Mouse (Mus musculus): ENCODE data around the gene G0s2. TPM values are rescaled to one million over a fixed set of nuclear protein-coding genes. Genes with fewer than 3 reads are reported as not detected.

G0s2 gene
- not detected in 2 replicates for total RNA-seq (2012; rRNA removed)
- total RNA-seq (2014; rRNA removed), result not detected in 2 replicates
- not detected in 2 replicates for polyA plus RNA-seq (2012; ENCODE audit: insufficient read length, low read depth)

DNA sequence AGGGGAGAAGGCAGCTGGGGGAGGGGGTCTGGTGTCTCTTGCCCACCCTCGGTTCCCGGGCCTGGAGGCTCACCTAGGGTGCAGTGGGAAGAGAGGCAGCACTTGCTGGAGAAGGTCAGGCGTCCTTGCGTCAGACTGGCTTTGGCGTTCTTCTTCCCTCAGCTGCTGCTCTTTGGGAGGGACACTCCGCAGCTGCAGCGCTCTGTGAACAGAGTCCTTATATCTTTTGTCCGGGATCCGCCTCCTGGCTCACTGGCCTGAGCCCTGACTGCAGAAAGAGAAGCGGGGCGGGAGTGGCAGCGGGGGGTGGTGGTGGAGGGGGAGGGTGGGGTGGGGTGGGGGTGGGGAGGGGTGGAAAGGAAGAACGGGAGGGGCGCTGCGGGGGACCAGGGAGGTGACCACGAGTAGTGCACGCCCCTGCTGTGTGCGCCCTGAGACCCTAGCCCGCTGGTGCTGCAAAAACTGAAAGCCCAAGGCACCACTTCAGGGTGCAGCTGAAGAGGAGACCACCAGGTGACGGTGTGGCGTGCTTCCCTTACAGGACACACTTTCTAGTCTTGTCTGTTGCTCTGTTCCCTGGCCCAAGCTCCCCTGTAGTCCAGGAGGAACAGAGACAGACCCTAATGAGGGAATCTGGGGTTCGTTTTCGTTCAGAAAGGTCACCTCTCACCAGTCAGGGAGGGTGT lies at the start of gene G0s2:
TSS of gene G0s2 (minus strand) at position 302 of the 686 bp plus-strand sequence.
- no peak for TF ChIP-seq HCFC1 (IDR thresholded peaks at IDR 0.05; ENCODE audit: low read depth, low read length)
- no peak for TF ChIP-seq ZC3H11A (IDR thresholded peaks at IDR 0.05; ENCODE audit: low read depth, low read length)
- no peak for TF ChIP-seq POLR2A (IDR thresholded peaks at IDR 0.05; ENCODE audit: low read depth, low read length)
- TF ChIP-seq ETS1 (conservative IDR thresholded peaks at IDR 0.05; ENCODE audit: low read depth, low read length), result no peak
- TF ChIP-seq ZKSCAN1 (IDR thresholded peaks at IDR 0.05; ENCODE audit: borderline replicate concordance, low read depth, low read length), result no peak
- TF ChIP-seq CTCF (conservative IDR thresholded peaks at IDR 0.05 in 1 of 2, IDR thresholded peaks at IDR 0.05 in 1 of 2; ENCODE audit: low read depth in 2 of 2, low read length in 2 of 2), result no peak
- no peak for TF ChIP-seq SIN3A (IDR thresholded peaks at IDR 0.05; ENCODE audit: low read length)
- no peak for TF ChIP-seq GABPA (IDR thresholded peaks at IDR 0.05; ENCODE audit: insufficient replicate concordance, low read depth, low read length)
- no peak for TF ChIP-seq BHLHE40 (IDR thresholded peaks at IDR 0.05; ENCODE audit: low read depth, low read length)
- no peak for TF ChIP-seq CHD2 (IDR thresholded peaks at IDR 0.05; ENCODE audit: low read length)
- TF ChIP-seq IRF4 (IDR thresholded peaks at IDR 0.05; ENCODE audit: low read depth, low read length), result no peak
- TF ChIP-seq RAD21 (IDR thresholded peaks at IDR 0.05; ENCODE audit: low read depth, low read length), result no peak
- no peak for TF ChIP-seq NELFE (IDR thresholded peaks at IDR 0.05; ENCODE audit: low read depth, low read length)
- TF ChIP-seq JUN (IDR thresholded peaks at IDR 0.05; ENCODE audit: insufficient read depth, low read depth, low read length), result no peak
- dilution Hi-C loops (cut with MboI; ENCODE audit: extremely low pct_ligation_motif_present, extremely low pct_unique_long_range_greater_than_20kb, low sequenced_read_pairs) (no loop called here), in situ Hi-C loops (cut with MboI; ENCODE audit: low pct_ligation_motif_present, low pct_unique_long_range_greater_than_20kb, low sequenced_read_pairs) (no loop called here)
- H3K79me2 ChIP-seq (replicated peaks; ENCODE audit: control insufficient read depth, extremely low read depth, insufficient read depth, poor library complexity, severe bottlenecking), result no peaks in the 10 kb centered on the region
- H3K4me3 ChIP-seq (replicated peaks in 1 of 3; ENCODE audit: low read depth in 2 of 3, low read length in 2 of 3, poor library complexity in 1 of 3), result no peak within 1 kb of the TSS
- H3K4me1 ChIP-seq (ENCODE audit: control insufficient read depth in 1 of 2, insufficient read depth in 2 of 2), result peaks cover 10 to 33% of the 10 kb centered on the region in 2 experiments
- no peak for DNase-seq (ENCODE audit: extremely low read depth)
- H3K9ac ChIP-seq (ENCODE audit: insufficient read depth, low read depth), result no peak within 1 kb of the TSS
- no peak within 1 kb of the TSS for H3K4me2 ChIP-seq (ENCODE audit: insufficient read depth, low read depth, poor library complexity, severe bottlenecking)
- no peaks in the 10 kb centered on the region for H3K27me3 ChIP-seq (replicated peaks)
- H3K9me3 ChIP-seq (replicated peaks; ENCODE audit: low read length), result no peaks in the 10 kb centered on the region
- H3K27ac ChIP-seq (ENCODE audit: insufficient read depth, low read depth), result no peak within 1 kb of the TSS
- peaks cover 0 to 30% of the 10 kb centered on the region in 2 experiments for H3K36me3 ChIP-seq (replicated peaks in 1 of 2; ENCODE audit: control insufficient read depth in 1 of 2, insufficient read depth in 1 of 2, low read length in 1 of 2)

GRCm38 (mm10) chr1:193320398-193320797 lies 47.4 kb upstream of the G0s2 start:
- H3K27ac ChIP-seq (ENCODE audit: insufficient read depth, low read depth), result no peak overlapping the region
- H3K36me3 ChIP-seq (replicated peaks in 1 of 2; ENCODE audit: control insufficient read depth in 1 of 2, insufficient read depth in 1 of 2, low read length in 1 of 2), result no peaks in the 10 kb centered on the region

More at GRCm38 (mm10) chr1:193320398-193320797, 47.4 kb upstream of the G0s2 start:
- Histone ChIP-seq H3K27me3 (replicated peaks) (no peaks in the 10 kb centered on the region), H3K4me2 (ENCODE audit: insufficient read depth, low read depth, poor library complexity, severe bottlenecking) (no peak overlapping the region), H3K79me2 (replicated peaks; ENCODE audit: control insufficient read depth, extremely low read depth, insufficient read depth, poor library complexity, severe bottlenecking) (no peaks in the 10 kb centered on the region), H3K9me3 (replicated peaks; ENCODE audit: low read length) (no peaks in the 10 kb centered on the region), H3K9ac (ENCODE audit: insufficient read depth, low read depth) (no peak overlapping the region), H3K4me3 (replicated peaks in 1 of 3; ENCODE audit: low read depth in 2 of 3, low read length in 2 of 3, poor library complexity in 1 of 3) (no peak overlapping the region), H3K4me1 (ENCODE audit: control insufficient read depth in 1 of 2, insufficient read depth in 2 of 2) (peaks cover 5 to 15% of the 10 kb centered on the region in 2 experiments)
- in situ Hi-C loops (cut with MboI; ENCODE audit: low pct_ligation_motif_present, low pct_unique_long_range_greater_than_20kb, low sequenced_read_pairs) (loop anchor here (5.0 to 10.0 kb wide), 3 partner anchors 54 to 113 kb away; partner anchors contain the start of genes Camk1g and Lamb3), dilution Hi-C loops (cut with MboI; ENCODE audit: extremely low pct_ligation_motif_present, extremely low pct_unique_long_range_greater_than_20kb, low sequenced_read_pairs) (no loop called here)
- DNase-seq (ENCODE audit: extremely low read depth), result no peak
- TF ChIP-seq POLR2AphosphoS2 (IDR thresholded peaks at IDR 0.05; ENCODE audit: low read depth, low read length), result no peak
- TF ChIP-seq TBP (conservative IDR thresholded peaks at IDR 0.05; ENCODE audit: low read depth, low read length), result no peak
- TF ChIP-seq USF1 (IDR thresholded peaks at IDR 0.05; ENCODE audit: low read depth, low read length), result no peak
- no peak for TF ChIP-seq KAT2A (IDR thresholded peaks at IDR 0.05; ENCODE audit: insufficient replicate concordance, low read length)
- TF ChIP-seq RCOR1 (conservative IDR thresholded peaks at IDR 0.05; ENCODE audit: low read depth, low read length), result no peak
- TF ChIP-seq USF2 (conservative IDR thresholded peaks at IDR 0.05; ENCODE audit: low read depth, low read length), result no peak
- no peak for TF ChIP-seq ZC3H11A (IDR thresholded peaks at IDR 0.05; ENCODE audit: low read depth, low read length)
- no peak for TF ChIP-seq IRF4 (IDR thresholded peaks at IDR 0.05; ENCODE audit: low read depth, low read length)
- no peak for TF ChIP-seq NELFE (IDR thresholded peaks at IDR 0.05; ENCODE audit: low read depth, low read length)
- no peak for TF ChIP-seq ELF1 (IDR thresholded peaks at IDR 0.05; ENCODE audit: low read depth, low read length)
- no peak for TF ChIP-seq EP300 (IDR thresholded peaks at IDR 0.05; ENCODE audit: low read length)
